Mouse (Mus musculus) heart, postnatal 25 days (tissue): ENCODE measurements at regions not wholly inside any gene's neighbourhood (a gene's known extent, or its start where the extent isn't known, plus 50 kb on each side); places are given as distances from the start of the nearest gene placed in this dataset.
A peak's percentile ranks its signal among the peaks of the same experiment; 100 is the strongest.

Experiments used
- DNase-seq: peaks from one replicate; pipeline ENCODE4 v3.0.0; 2022; ENCODE audit warnings: low spot score
- intact Hi-C: fragments of 180-260 bp; cut with DNase I; formaldehyde crosslinking; loops from one replicate; pipeline ENCODE4 v1.15.1; 2025

- intact Hi-C loops, result no loop called here
- no peak for DNase-seq
Observed at GRCm38 (mm10) chr16:87001135-87001534, 352.9 kb upstream of the N6amt1 start.

GRCm38 (mm10) chr16:86971691-86972090 is 382.3 kb upstream of the N6amt1 start:
- DNase-seq, result no peak
- intact Hi-C loops, result no loop called here

GRCm38 (mm10) chr16:86949681-86950080 is 404.3 kb upstream of the N6amt1 start:
- DNase-seq, result no peak
- intact Hi-C loops, result no loop called here

- intact Hi-C loops, result no loop called here
- DNase-seq, result no peak
Observed at GRCm38 (mm10) chr16:86945531-86946144, 408.3 kb upstream of the N6amt1 start.

- intact Hi-C loops, result no loop called here
Observed at GRCm38 (mm10) chr16:86945058-86945457, 408.9 kb upstream of the N6amt1 start.

GRCm38 (mm10) chr16:86934989-86935388 is 419.0 kb upstream of the N6amt1 start:
- intact Hi-C loops, result no loop called here
- DNase-seq, result no peak

More at GRCm38 (mm10) chr16:86945058-86945457, 408.9 kb upstream of the N6amt1 start:
- DNase-seq, result no peak

- intact Hi-C loops, result no loop called here
- peak; percentile 53 for DNase-seq
Observed at GRCm38 (mm10) chr16:86932765-86933164, 421.2 kb upstream of the N6amt1 start.

- intact Hi-C loops, result no loop called here
- DNase-seq, result no peak
Observed at GRCm38 (mm10) chr16:86897967-86898710, 455.8 kb upstream of the N6amt1 start.

GRCm38 (mm10) chr16:86894982-86895381 is 459.0 kb upstream of the N6amt1 start:
- intact Hi-C loops, result no loop called here
- DNase-seq, result no peak

GRCm38 (mm10) chr16:86894333-86894732 is 459.7 kb upstream of the N6amt1 start:
- intact Hi-C loops, result no loop called here
- DNase-seq, result no peak

- intact Hi-C loops, result loop anchor here (10.0 kb wide), 3 partner anchors 396 to 584 kb away; no protein-coding TSS in a partner anchor
- no peak for DNase-seq
Observed at GRCm38 (mm10) chr16:86888421-86888820, 465.6 kb upstream of the N6amt1 start.

GRCm38 (mm10) chr16:86887605-86888004 is 466.4 kb upstream of the N6amt1 start:
- DNase-seq, result no peak

GRCm38 (mm10) chr16:86883862-86884261 is 470.1 kb upstream of the N6amt1 start:
- peak; percentile 15 for DNase-seq
- intact Hi-C loops, result loop anchor here (2.0 to 10.0 kb wide), 6 partner anchors 163 to 1075 kb away; no protein-coding TSS in a partner anchor

More at GRCm38 (mm10) chr16:86887605-86888004, 466.4 kb upstream of the N6amt1 start:
- intact Hi-C loops, result loop anchor here (10.0 kb wide), 3 partner anchors 397 to 583 kb away; no protein-coding TSS in a partner anchor

- intact Hi-C loops, result loop anchor here (1.0 to 10.0 kb wide), 7 partner anchors 165 to 1074 kb away; no protein-coding TSS in a partner anchor
- no peak for DNase-seq
Observed at GRCm38 (mm10) chr16:86882529-86882928, 471.5 kb upstream of the N6amt1 start.

GRCm38 (mm10) chr16:86881583-86881982 is 472.4 kb upstream of the N6amt1 start:
- DNase-seq, result no peak
- intact Hi-C loops, result loop anchor here (5.0 to 10.0 kb wide), 4 partner anchors 166 to 577 kb away; no protein-coding TSS in a partner anchor

- no peak for DNase-seq
- intact Hi-C loops, result no loop called here
Observed at GRCm38 (mm10) chr16:86860828-86861227, 493.2 kb upstream of the N6amt1 start.

- intact Hi-C loops, result no loop called here
- DNase-seq, result no peak
Observed at GRCm38 (mm10) chr16:86855891-86856290, 498.1 kb upstream of the N6amt1 start.

GRCm38 (mm10) chr16:86855312-86855711 is 498.7 kb upstream of the N6amt1 start:
- intact Hi-C loops, result no loop called here

GRCm38 (mm10) chr16:86853398-86853797 is 500.6 kb upstream of the N6amt1 start:
- intact Hi-C loops, result no loop called here
- no peak for DNase-seq

More at GRCm38 (mm10) chr16:86855312-86855711, 498.7 kb upstream of the N6amt1 start:
- DNase-seq, result no peak

GRCm38 (mm10) chr16:86838457-86839337 is 515.3 kb upstream of the N6amt1 start:
- intact Hi-C loops, result no loop called here

More at GRCm38 (mm10) chr16:86838457-86839337, 515.3 kb upstream of the N6amt1 start:
- no peak for DNase-seq
